Mouse (Mus musculus): Measurements from ENCODE around the gene Fam227b. TPM values are rescaled to one million over a fixed set of nuclear protein-coding genes. Genes with fewer than 3 reads are reported as not detected.

Gene Fam227b
- polyA plus RNA-seq, 1 experiment from 2014 or later: not detected

DNA sequence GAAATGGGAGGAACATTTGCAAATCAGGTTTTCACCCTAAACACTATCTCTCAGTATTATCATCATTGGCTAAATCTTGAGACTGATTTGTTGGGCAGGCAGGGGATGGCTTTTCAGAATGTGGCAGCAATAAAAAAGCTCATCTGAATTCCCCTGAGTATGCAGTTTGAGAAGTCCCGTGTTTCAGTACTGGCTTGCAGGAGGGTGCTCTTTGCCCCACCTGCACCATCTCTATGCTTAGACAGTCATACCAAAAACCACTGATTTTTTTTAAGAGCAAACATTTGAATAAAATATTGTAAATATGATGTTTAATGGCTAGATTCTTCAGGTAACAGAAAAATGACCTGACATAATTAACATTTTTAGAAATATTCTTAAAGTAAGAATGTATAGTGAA is 82.1 kb downstream of the Fam227b start:
- Histone ChIP-seq H3K27me3 (ENCODE audit: control insufficient read depth, insufficient read depth, low read length) (no peaks in the 10 kb centered on the region), H3K27ac (ENCODE audit: low read depth, low read length) (no peak overlapping the region), H3K4me2 (ENCODE audit: low read depth, low read length, severe bottlenecking) (no peak overlapping the region), H3K4me3 (ENCODE audit: low read depth, low read length) (no peak overlapping the region), H3K9ac (ENCODE audit: low read length) (no peak overlapping the region), H3K9me3 (ENCODE audit: control insufficient read depth, low read length) (no peaks in the 10 kb centered on the region), H3K4me1 (replicated peaks; ENCODE audit: control insufficient read depth, insufficient read depth, low read length) (no peaks in the 10 kb centered on the region), H3K36me3 (ENCODE audit: control insufficient read depth, insufficient read depth, low read length) (no peaks in the 10 kb centered on the region)
- no peak for ATAC-seq (replicated peaks; ENCODE audit: low FRiP score)
- DNase-seq (ENCODE audit: low spot score): no peak
- WGBS: 79% methylated on average over 1 of the region's 1 CpGs

GRCm38 (mm10) chr2:126065303-126065856 is 86.4 kb downstream of the Fam227b start:
- no peak overlapping the region for H3K4me2 ChIP-seq (ENCODE audit: low read depth, low read length, severe bottlenecking)
- H3K4me3 ChIP-seq (ENCODE audit: low read depth, low read length): no peak overlapping the region
- 84% methylated on average over 3 of the region's 3 CpGs for WGBS
- H3K27ac ChIP-seq (ENCODE audit: low read depth, low read length): no peak overlapping the region
- no peaks in the 10 kb centered on the region for H3K36me3 ChIP-seq (ENCODE audit: control insufficient read depth, insufficient read depth, low read length)
- H3K9me3 ChIP-seq (ENCODE audit: control insufficient read depth, low read length): no peaks in the 10 kb centered on the region
- H3K27me3 ChIP-seq (ENCODE audit: control insufficient read depth, insufficient read depth, low read length): no peaks in the 10 kb centered on the region
- ATAC-seq (replicated peaks; ENCODE audit: low FRiP score): no peak
- H3K9ac ChIP-seq (ENCODE audit: low read length): no peak overlapping the region
- no peak for DNase-seq (ENCODE audit: low spot score)
- H3K4me1 ChIP-seq (replicated peaks; ENCODE audit: control insufficient read depth, insufficient read depth, low read length): 0 out of 2 replicates have a peak, but pooled peaks cover 2% of the 10 kb centered on the region

GRCm38 (mm10) chr2:126064814-126065213 is 87.0 kb downstream of the Fam227b start:
- no peak overlapping the region for H3K4me3 ChIP-seq (ENCODE audit: low read depth, low read length)
- H3K9me3 ChIP-seq (ENCODE audit: control insufficient read depth, low read length): no peaks in the 10 kb centered on the region
- H3K27me3 ChIP-seq (ENCODE audit: control insufficient read depth, insufficient read depth, low read length): no peaks in the 10 kb centered on the region
- 61% methylated on average over 2 of the region's 2 CpGs for WGBS
- no peak for ATAC-seq (replicated peaks; ENCODE audit: low FRiP score)
- no peaks in the 10 kb centered on the region for H3K36me3 ChIP-seq (ENCODE audit: control insufficient read depth, insufficient read depth, low read length)
- no peak overlapping the region for H3K4me2 ChIP-seq (ENCODE audit: low read depth, low read length, severe bottlenecking)
- DNase-seq (ENCODE audit: low spot score): no peak
- no peak overlapping the region for H3K9ac ChIP-seq (ENCODE audit: low read length)
- 0 out of 2 replicates have a peak, but pooled peaks cover 2% of the 10 kb centered on the region for H3K4me1 ChIP-seq (replicated peaks; ENCODE audit: control insufficient read depth, insufficient read depth, low read length)
- H3K27ac ChIP-seq (ENCODE audit: low read depth, low read length): no peak overlapping the region

GRCm38 (mm10) chr2:126062876-126063275 is 88.9 kb downstream of the Fam227b start:
- Histone ChIP-seq H3K36me3 (ENCODE audit: control insufficient read depth, insufficient read depth, low read length) (no peaks in the 10 kb centered on the region), H3K9me3 (ENCODE audit: control insufficient read depth, low read length) (no peaks in the 10 kb centered on the region), H3K4me2 (ENCODE audit: low read depth, low read length, severe bottlenecking) (no peak overlapping the region), H3K27me3 (ENCODE audit: control insufficient read depth, insufficient read depth, low read length) (no peaks in the 10 kb centered on the region), H3K9ac (ENCODE audit: low read length) (no peak overlapping the region), H3K4me3 (ENCODE audit: low read depth, low read length) (no peak overlapping the region), H3K27ac (ENCODE audit: low read depth, low read length) (no peak overlapping the region), H3K4me1 (replicated peaks; ENCODE audit: control insufficient read depth, insufficient read depth, low read length) (0 out of 2 replicates have a peak, but pooled peaks cover 2% of the 10 kb centered on the region)
- no peak for ATAC-seq (replicated peaks; ENCODE audit: low FRiP score)
- DNase-seq (ENCODE audit: low spot score): no peak
- WGBS: 81% methylated on average over 7 of the region's 7 CpGs

DNA sequence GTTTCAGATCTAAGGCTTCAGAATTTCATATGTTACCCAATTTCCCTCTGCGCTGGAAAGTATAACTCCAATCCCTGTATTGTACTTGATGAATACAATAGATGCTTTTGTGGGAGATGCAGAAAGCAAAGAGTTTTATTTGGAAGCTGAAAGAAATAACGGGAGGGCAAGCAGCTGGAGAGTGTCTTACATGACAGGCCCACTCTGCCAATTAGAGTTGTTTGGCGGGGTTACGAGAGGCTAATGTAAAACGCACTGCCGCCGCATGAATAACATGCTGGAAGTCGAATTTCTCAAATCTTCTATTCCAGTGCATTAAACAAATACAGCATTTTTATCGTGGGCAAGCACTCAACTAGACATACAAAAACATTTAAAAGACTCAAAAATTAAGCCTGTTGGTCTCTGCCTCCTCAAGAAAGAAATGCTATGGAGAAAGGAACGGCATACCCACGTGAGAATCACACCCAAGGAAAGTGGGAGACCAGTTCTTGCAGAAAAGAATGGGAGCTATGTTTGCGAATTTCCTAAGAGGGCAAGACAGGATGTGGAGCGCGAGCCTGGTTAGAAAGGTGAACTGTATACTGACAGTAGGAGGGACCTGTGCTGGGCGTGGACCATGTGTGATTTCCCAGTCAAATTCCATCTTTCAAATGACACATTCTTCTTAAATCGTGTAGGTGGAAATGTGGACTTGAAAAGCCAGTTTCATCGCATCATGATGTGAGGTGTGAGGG is 90.6 kb downstream of the Fam227b start:
- no peak for DNase-seq (ENCODE audit: low spot score)
- no peaks in the 10 kb centered on the region for H3K27me3 ChIP-seq (ENCODE audit: control insufficient read depth, insufficient read depth, low read length)
- WGBS: 63% methylated on average over 17 of the region's 17 CpGs
- no peaks in the 10 kb centered on the region for H3K36me3 ChIP-seq (ENCODE audit: control insufficient read depth, insufficient read depth, low read length)
- H3K27ac ChIP-seq (ENCODE audit: low read depth, low read length): no peak overlapping the region; the same call in 1 of the 2 replicates
- 0 out of 2 replicates have a peak, but pooled peaks cover 2% of the 10 kb centered on the region for H3K4me1 ChIP-seq (replicated peaks; ENCODE audit: control insufficient read depth, insufficient read depth, low read length)
- H3K9me3 ChIP-seq (ENCODE audit: control insufficient read depth, low read length): no peaks in the 10 kb centered on the region
- peak; percentile 77 for ATAC-seq (replicated peaks; ENCODE audit: low FRiP score)
- H3K4me2 ChIP-seq (ENCODE audit: low read depth, low read length, severe bottlenecking): no peak overlapping the region
- H3K4me3 ChIP-seq (ENCODE audit: low read depth, low read length): no peak overlapping the region
- H3K9ac ChIP-seq (ENCODE audit: low read length): no peak overlapping the region

- Histone ChIP-seq H3K4me2 (ENCODE audit: low read depth, low read length, severe bottlenecking) (no peak overlapping the region), H3K4me1 (replicated peaks; ENCODE audit: control insufficient read depth, insufficient read depth, low read length) (0 out of 2 replicates have a peak, but pooled peaks cover 2% of the 10 kb centered on the region), H3K4me3 (ENCODE audit: low read depth, low read length) (no peak overlapping the region), H3K9ac (ENCODE audit: low read length) (no peak overlapping the region), H3K36me3 (ENCODE audit: control insufficient read depth, insufficient read depth, low read length) (no peaks in the 10 kb centered on the region), H3K27me3 (ENCODE audit: control insufficient read depth, insufficient read depth, low read length) (no peaks in the 10 kb centered on the region), H3K27ac (ENCODE audit: low read depth, low read length) (no peak overlapping the region), H3K9me3 (ENCODE audit: control insufficient read depth, low read length) (no peaks in the 10 kb centered on the region)
- WGBS: 54% methylated on average over 4 of the region's 4 CpGs
- DNase-seq (ENCODE audit: low spot score) (no peak), ATAC-seq (replicated peaks; ENCODE audit: low FRiP score) (peak; percentile 85)
These were observed 91.2 kb downstream of the Fam227b start for GRCm38 (mm10) chr2:126060595-126060994.

DNA sequence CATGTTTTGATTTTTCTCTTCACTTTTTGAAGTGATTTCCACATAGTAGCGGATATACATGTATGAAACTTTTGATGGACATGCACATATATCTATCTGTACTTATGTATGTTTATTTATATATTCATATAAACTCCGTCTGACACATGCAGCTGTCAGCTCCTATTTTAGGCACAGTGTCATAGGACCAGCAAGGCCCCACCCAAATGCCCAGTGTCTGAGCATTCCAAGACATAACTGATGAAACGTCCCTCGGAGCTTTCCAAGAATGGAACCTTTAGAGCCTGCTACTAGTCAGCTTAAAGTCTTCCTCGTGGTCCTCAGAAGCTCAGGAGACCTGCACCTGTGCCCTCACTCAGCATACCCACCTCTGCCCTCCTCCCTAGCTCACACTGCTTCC is 98.1 kb downstream of the Fam227b start:
- no peak for ATAC-seq (replicated peaks; ENCODE audit: low FRiP score)
- Histone ChIP-seq H3K4me2 (ENCODE audit: low read depth, low read length, severe bottlenecking) (no peak overlapping the region), H3K36me3 (ENCODE audit: control insufficient read depth, insufficient read depth, low read length) (no peaks in the 10 kb centered on the region), H3K27me3 (ENCODE audit: control insufficient read depth, insufficient read depth, low read length) (no peaks in the 10 kb centered on the region), H3K9me3 (ENCODE audit: control insufficient read depth, low read length) (no peaks in the 10 kb centered on the region), H3K27ac (ENCODE audit: low read depth, low read length) (no peak overlapping the region), H3K9ac (ENCODE audit: low read length) (no peak overlapping the region), H3K4me3 (ENCODE audit: low read depth, low read length) (no peak overlapping the region), H3K4me1 (replicated peaks; ENCODE audit: control insufficient read depth, insufficient read depth, low read length) (0 out of 2 replicates have a peak, but pooled peaks cover 3% of the 10 kb centered on the region)
- no peak for DNase-seq (ENCODE audit: low spot score)
- WGBS: 77% methylated on average over 5 of the region's 5 CpGs

DNA sequence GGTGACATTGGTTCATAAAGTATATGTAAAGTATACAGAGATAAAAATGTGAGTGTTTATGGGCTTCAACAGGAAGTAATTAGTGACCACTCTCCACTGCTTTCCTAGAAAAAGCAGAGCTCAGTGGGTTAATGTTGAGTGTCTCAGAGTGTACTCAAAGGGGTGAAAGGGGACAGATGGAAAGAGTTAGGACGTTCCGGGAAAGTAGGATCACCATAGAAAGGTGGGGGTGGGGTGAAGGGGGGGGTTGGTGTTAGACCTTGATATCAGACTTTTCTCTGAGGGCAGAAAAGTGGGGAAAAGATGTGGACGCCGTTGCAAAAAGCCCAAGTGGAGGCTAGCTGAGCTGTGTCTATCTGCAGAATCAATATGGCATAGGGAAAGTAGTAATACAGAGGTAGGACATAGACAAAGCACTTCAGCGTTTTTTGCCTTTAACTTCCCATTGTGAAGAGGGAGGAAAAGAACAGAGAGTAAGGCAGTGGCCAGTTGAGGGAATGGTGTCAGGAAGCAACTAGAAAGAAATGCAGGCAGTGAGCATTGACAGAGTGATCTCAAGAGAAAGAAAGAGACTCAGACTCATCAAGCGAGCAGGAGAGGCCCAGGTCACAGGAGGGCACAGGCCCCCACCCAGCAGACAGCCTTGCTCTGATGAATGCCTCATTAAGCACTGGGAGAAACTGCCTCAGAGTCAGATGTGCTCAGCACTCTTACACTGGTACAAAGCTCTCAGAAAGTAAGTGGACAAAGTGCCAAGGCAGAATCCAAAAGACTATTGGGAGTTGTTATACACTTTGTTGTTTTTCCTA is 98.9 kb downstream of the Fam227b start:
- 48% methylated on average over 6 of the region's 6 CpGs for WGBS
- no peaks in the 10 kb centered on the region for H3K9me3 ChIP-seq (ENCODE audit: control insufficient read depth, low read length)
- DNase-seq (ENCODE audit: low spot score) (no peak), ATAC-seq (replicated peaks; ENCODE audit: low FRiP score) (peak; percentile 66)
- no peaks in the 10 kb centered on the region for H3K27me3 ChIP-seq (ENCODE audit: control insufficient read depth, insufficient read depth, low read length)
- H3K4me3 ChIP-seq (ENCODE audit: low read depth, low read length): no peak overlapping the region
- H3K4me1 ChIP-seq (replicated peaks; ENCODE audit: control insufficient read depth, insufficient read depth, low read length): 0 out of 2 replicates have a peak, but pooled peaks cover 3% of the 10 kb centered on the region
- H3K4me2 ChIP-seq (ENCODE audit: low read depth, low read length, severe bottlenecking): no peak overlapping the region
- no peaks in the 10 kb centered on the region for H3K36me3 ChIP-seq (ENCODE audit: control insufficient read depth, insufficient read depth, low read length)
- no peak overlapping the region for H3K9ac ChIP-seq (ENCODE audit: low read length)
- no peak overlapping the region for H3K27ac ChIP-seq (ENCODE audit: low read depth, low read length)
